Mouse (Mus musculus): Measurements from ENCODE around the gene Myo18a. TPM values are rescaled to one million over a fixed set of nuclear protein-coding genes. Genes with fewer than 3 reads are reported as not detected.

The Myo18a gene
- polyA plus RNA-seq, 1 experiment from 2014 or later = 44.9 TPM

- no peaks in the 10 kb centered on the region for H3K9me3 ChIP-seq (replicated peaks; ENCODE audit: control insufficient read depth, low read length)
- no peak overlapping the region for H3K27ac ChIP-seq (ENCODE audit: low read length)
- no peaks in the 10 kb centered on the region; the same call in 1 of the 2 replicates for H3K27me3 ChIP-seq (ENCODE audit: control insufficient read depth, insufficient read depth, low read length)
- H3K36me3 ChIP-seq (ENCODE audit: control insufficient read depth, insufficient read depth, low read length) = peaks cover 7% of the 10 kb centered on the region; the same call in 1 of the 2 replicates
- WGBS = 86% methylated on average over 6 of the region's 6 CpGs
- no peak overlapping the region for H3K4me3 ChIP-seq (replicated peaks; ENCODE audit: low read length)
- no peak overlapping the region for H3K9ac ChIP-seq (ENCODE audit: low read length)
- 0 out of 2 replicates have a peak, but pooled peaks cover 2% of the 10 kb centered on the region for H3K4me1 ChIP-seq (ENCODE audit: control insufficient read depth, insufficient read depth, low read length)
- no peak for ATAC-seq (ENCODE audit: insufficient read depth, low FRiP score)
- H3K4me2 ChIP-seq (ENCODE audit: low read depth, low read length) = no peak overlapping the region
Measured at GRCm38 (mm10) chr11:77857089-77857488, 94.0 kb downstream of the Myo18a start.

- H3K27me3 ChIP-seq (ENCODE audit: control insufficient read depth, insufficient read depth, low read length) = no peaks in the 10 kb centered on the region; the same call in 1 of the 2 replicates
- peaks cover 7% of the 10 kb centered on the region; the same call in 1 of the 2 replicates for H3K36me3 ChIP-seq (ENCODE audit: control insufficient read depth, insufficient read depth, low read length)
- 0 out of 2 replicates have a peak, but pooled peaks cover 2% of the 10 kb centered on the region for H3K4me1 ChIP-seq (ENCODE audit: control insufficient read depth, insufficient read depth, low read length)
- H3K4me3 ChIP-seq (replicated peaks; ENCODE audit: low read length) = no peak overlapping the region
- 75% methylated on average over 9 of the region's 9 CpGs for WGBS
- H3K4me2 ChIP-seq (ENCODE audit: low read depth, low read length) = no peak overlapping the region
- no peak for ATAC-seq (ENCODE audit: insufficient read depth, low FRiP score)
- no peaks in the 10 kb centered on the region for H3K9me3 ChIP-seq (replicated peaks; ENCODE audit: control insufficient read depth, low read length)
- no peak overlapping the region for H3K27ac ChIP-seq (ENCODE audit: low read length)
- no peak overlapping the region for H3K9ac ChIP-seq (ENCODE audit: low read length)
Measured at GRCm38 (mm10) chr11:77858589-77858988, 95.5 kb downstream of the Myo18a start.

GRCm38 (mm10) chr11:77860947-77861346 is 97.9 kb downstream of the Myo18a start:
- Histone ChIP-seq H3K27ac (ENCODE audit: low read length) (no peak overlapping the region), H3K4me2 (ENCODE audit: low read depth, low read length) (no peak overlapping the region), H3K27me3 (ENCODE audit: control insufficient read depth, insufficient read depth, low read length) (no peaks in the 10 kb centered on the region; the same call in 1 of the 2 replicates), H3K9ac (ENCODE audit: low read length) (no peak overlapping the region), H3K4me3 (replicated peaks; ENCODE audit: low read length) (no peak overlapping the region), H3K9me3 (replicated peaks; ENCODE audit: control insufficient read depth, low read length) (no peaks in the 10 kb centered on the region), H3K4me1 (ENCODE audit: control insufficient read depth, insufficient read depth, low read length) (no peaks in the 10 kb centered on the region), H3K36me3 (ENCODE audit: control insufficient read depth, insufficient read depth, low read length) (peaks cover 7% of the 10 kb centered on the region; the same call in 1 of the 2 replicates)
- WGBS = 73% methylated on average over 9 of the region's 9 CpGs
- no peak for ATAC-seq (ENCODE audit: insufficient read depth, low FRiP score)

GRCm38 (mm10) chr11:77862887-77863286 is 99.8 kb downstream of the Myo18a start:
- Histone ChIP-seq H3K9ac (ENCODE audit: low read length) (no peak overlapping the region), H3K4me1 (ENCODE audit: control insufficient read depth, insufficient read depth, low read length) (0 out of 2 replicates have a peak, but pooled peaks cover 8% of the 10 kb centered on the region), H3K4me3 (replicated peaks; ENCODE audit: low read length) (no peak overlapping the region), H3K27ac (ENCODE audit: low read length) (no peak overlapping the region), H3K9me3 (replicated peaks; ENCODE audit: control insufficient read depth, low read length) (no peaks in the 10 kb centered on the region), H3K36me3 (ENCODE audit: control insufficient read depth, insufficient read depth, low read length) (peaks cover 4% of the 10 kb centered on the region; the same call in 1 of the 2 replicates), H3K4me2 (ENCODE audit: low read depth, low read length) (no peak overlapping the region), H3K27me3 (ENCODE audit: control insufficient read depth, insufficient read depth, low read length) (no peaks in the 10 kb centered on the region; the same call in 1 of the 2 replicates)
- 81% methylated on average over 7 of the region's 7 CpGs for WGBS
- no peak for ATAC-seq (ENCODE audit: insufficient read depth, low FRiP score)

GRCm38 (mm10) chr11:77864771-77865170 is 101.7 kb downstream of the Myo18a start:
- H3K27me3 ChIP-seq (ENCODE audit: control insufficient read depth, insufficient read depth, low read length) = no peaks in the 10 kb centered on the region
- no peaks in the 10 kb centered on the region for H3K9me3 ChIP-seq (replicated peaks; ENCODE audit: control insufficient read depth, low read length)
- 69% methylated on average over 12 of the region's 12 CpGs for WGBS
- 0 out of 2 replicates have a peak, but pooled peaks cover 4% of the 10 kb centered on the region for H3K36me3 ChIP-seq (ENCODE audit: control insufficient read depth, insufficient read depth, low read length)
- no peak overlapping the region for H3K4me3 ChIP-seq (replicated peaks; ENCODE audit: low read length)
- no peak for ATAC-seq (ENCODE audit: insufficient read depth, low FRiP score)
- H3K27ac ChIP-seq (ENCODE audit: low read length) = no peak overlapping the region
- 0 out of 2 replicates have a peak, but pooled peaks cover 10% of the 10 kb centered on the region for H3K4me1 ChIP-seq (ENCODE audit: control insufficient read depth, insufficient read depth, low read length)
- H3K9ac ChIP-seq (ENCODE audit: low read length) = no peak overlapping the region
- no peak overlapping the region for H3K4me2 ChIP-seq (ENCODE audit: low read depth, low read length)

GRCm38 (mm10) chr11:77867419-77868083 is 104.5 kb downstream of the Myo18a start:
- Histone ChIP-seq H3K9me3 (replicated peaks; ENCODE audit: control insufficient read depth, low read length) (no peaks in the 10 kb centered on the region), H3K27ac (ENCODE audit: low read length) (no peak overlapping the region), H3K9ac (ENCODE audit: low read length) (peak overlapping the region; percentile 22; the same call in 1 of the 2 replicates), H3K36me3 (ENCODE audit: control insufficient read depth, insufficient read depth, low read length) (no peaks in the 10 kb centered on the region), H3K4me2 (ENCODE audit: low read depth, low read length) (no peak overlapping the region), H3K4me1 (ENCODE audit: control insufficient read depth, insufficient read depth, low read length) (peaks cover 17% of the 10 kb centered on the region), H3K4me3 (replicated peaks; ENCODE audit: low read length) (no peak overlapping the region), H3K27me3 (ENCODE audit: control insufficient read depth, insufficient read depth, low read length) (no peaks in the 10 kb centered on the region)
- WGBS = 28% methylated on average over 11 of the region's 12 CpGs
- ATAC-seq (ENCODE audit: insufficient read depth, low FRiP score) = no peak

GRCm38 (mm10) chr11:77871436-77871835 is 108.4 kb downstream of the Myo18a start:
- no peak for ATAC-seq (ENCODE audit: insufficient read depth, low FRiP score)
- peaks cover 28% of the 10 kb centered on the region for H3K4me1 ChIP-seq (ENCODE audit: control insufficient read depth, insufficient read depth, low read length)
- H3K4me3 ChIP-seq (replicated peaks; ENCODE audit: low read length) = no peak overlapping the region
- no peaks in the 10 kb centered on the region for H3K36me3 ChIP-seq (ENCODE audit: control insufficient read depth, insufficient read depth, low read length)
- H3K9ac ChIP-seq (ENCODE audit: low read length) = no peak overlapping the region
- H3K27me3 ChIP-seq (ENCODE audit: control insufficient read depth, insufficient read depth, low read length) = no peaks in the 10 kb centered on the region
- H3K27ac ChIP-seq (ENCODE audit: low read length) = no peak overlapping the region
- H3K9me3 ChIP-seq (replicated peaks; ENCODE audit: control insufficient read depth, low read length) = no peaks in the 10 kb centered on the region
- H3K4me2 ChIP-seq (ENCODE audit: low read depth, low read length) = no peak overlapping the region
- WGBS = 35% methylated on average over 4 of the region's 4 CpGs

- Histone ChIP-seq H3K4me2 (ENCODE audit: low read depth, low read length) (peak overlapping the region; percentile 2), H3K4me3 (replicated peaks; ENCODE audit: low read length) (no peak overlapping the region), H3K27me3 (ENCODE audit: control insufficient read depth, insufficient read depth, low read length) (no peaks in the 10 kb centered on the region), H3K9me3 (replicated peaks; ENCODE audit: control insufficient read depth, low read length) (no peaks in the 10 kb centered on the region), H3K27ac (ENCODE audit: low read length) (no peak overlapping the region), H3K4me1 (ENCODE audit: control insufficient read depth, insufficient read depth, low read length) (peaks cover 27% of the 10 kb centered on the region), H3K36me3 (ENCODE audit: control insufficient read depth, insufficient read depth, low read length) (no peaks in the 10 kb centered on the region), H3K9ac (ENCODE audit: low read length) (peak overlapping the region; percentile 0; the same call in 1 of the 2 replicates)
- 5% methylated on average over 11 of the region's 11 CpGs for WGBS
- no peak for ATAC-seq (ENCODE audit: insufficient read depth, low FRiP score)
Measured at GRCm38 (mm10) chr11:77872236-77872635, 109.2 kb downstream of the Myo18a start.

- H3K9me3 ChIP-seq (replicated peaks; ENCODE audit: control insufficient read depth, low read length) = no peaks in the 10 kb centered on the region
- peaks cover 22% of the 10 kb centered on the region for H3K4me1 ChIP-seq (ENCODE audit: control insufficient read depth, insufficient read depth, low read length)
- H3K27ac ChIP-seq (ENCODE audit: low read length) = no peak overlapping the region
- no peaks in the 10 kb centered on the region for H3K36me3 ChIP-seq (ENCODE audit: control insufficient read depth, insufficient read depth, low read length)
- no peak for ATAC-seq (ENCODE audit: insufficient read depth, low FRiP score)
- peak overlapping the region; percentile 0; the same call in 1 of the 2 replicates for H3K9ac ChIP-seq (ENCODE audit: low read length)
- WGBS = 16% methylated on average over 7 of the region's 7 CpGs
- no peaks in the 10 kb centered on the region for H3K27me3 ChIP-seq (ENCODE audit: control insufficient read depth, insufficient read depth, low read length)
- H3K4me2 ChIP-seq (ENCODE audit: low read depth, low read length) = peak overlapping the region; percentile 2
- no peak overlapping the region for H3K4me3 ChIP-seq (replicated peaks; ENCODE audit: low read length)
Measured at GRCm38 (mm10) chr11:77872685-77873084, 109.6 kb downstream of the Myo18a start.
